Mouse (Mus musculus): ENCODE data around the gene Mgat4a. TPM values are rescaled to one million over a fixed set of nuclear protein-coding genes. Genes with fewer than 3 reads are reported as not detected.
A peak's percentile ranks its signal among the peaks of the same experiment; 100 is the strongest.

The Mgat4a gene
- total and polyA plus RNA-seq, 3 experiments = 22.3 to 23.2 (median 22.9) TPM

DNA sequence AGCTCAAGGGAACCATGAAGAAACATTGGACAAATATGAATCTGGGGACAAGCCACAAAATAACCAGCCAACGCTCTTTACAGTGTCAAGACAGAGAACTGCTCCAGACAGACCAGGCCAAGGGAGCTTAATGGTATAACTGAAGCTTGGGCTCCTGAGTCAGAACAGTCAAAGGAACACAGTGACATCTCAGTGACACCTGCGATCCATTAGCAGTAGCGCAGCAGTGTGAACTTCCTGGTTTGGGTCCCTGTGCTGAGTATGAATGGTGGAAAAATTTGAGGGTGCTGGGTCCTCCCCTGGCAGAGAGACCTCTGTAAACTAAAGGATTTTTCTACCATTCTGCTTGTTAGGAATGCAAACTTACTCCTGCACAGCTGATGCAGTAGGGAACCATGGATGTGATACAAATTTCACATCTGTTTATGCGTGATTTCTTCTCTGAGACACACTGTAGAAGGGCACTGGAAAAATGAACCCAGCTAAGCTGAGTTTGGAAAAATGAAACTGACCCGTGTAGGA, 50.1 kb downstream of the Mgat4a start:
- DNase-seq (ENCODE audit: extremely low read depth) = peak; percentile 86
- Histone ChIP-seq H3K27ac (ENCODE audit: insufficient read depth, low read depth) (peak overlapping the region; percentile 96), H3K9ac (ENCODE audit: insufficient read depth, low read depth) (peak overlapping the region; percentile 67), H3K79me2 (replicated peaks; ENCODE audit: control insufficient read depth, extremely low read depth, insufficient read depth, poor library complexity, severe bottlenecking) (peaks cover 5% of the 10 kb centered on the region), H3K27me3 (replicated peaks) (no peaks in the 10 kb centered on the region), H3K4me2 (ENCODE audit: insufficient read depth, low read depth, poor library complexity, severe bottlenecking) (peak overlapping the region; percentile 78), H3K4me3 (replicated peaks in 1 of 3; ENCODE audit: low read depth in 2 of 3, low read length in 2 of 3, poor library complexity in 1 of 3) (peak overlapping the region in 2 of 3 experiments; percentile 3 to 35), H3K4me1 (ENCODE audit: control insufficient read depth in 1 of 2, insufficient read depth in 2 of 2) (peaks cover 28 to 79% of the 10 kb centered on the region in 2 experiments), H3K36me3 (replicated peaks in 1 of 2; ENCODE audit: control insufficient read depth in 1 of 2, insufficient read depth in 1 of 2, low read length in 1 of 2) (peaks cover 3 to 28% of the 10 kb centered on the region in 2 experiments), H3K9me3 (replicated peaks; ENCODE audit: low read length) (peaks cover 3% of the 10 kb centered on the region)
- in situ Hi-C loops (cut with MboI; ENCODE audit: low pct_ligation_motif_present, low pct_unique_long_range_greater_than_20kb, low sequenced_read_pairs) (loop anchor here (5.0 kb wide), 1 partner anchor 42 kb away; no protein-coding TSS in a partner anchor), dilution Hi-C loops (cut with MboI; ENCODE audit: extremely low pct_ligation_motif_present, extremely low pct_unique_long_range_greater_than_20kb, low sequenced_read_pairs) (no loop called here)
- TF ChIP-seq NELFE (IDR thresholded peaks at IDR 0.05; ENCODE audit: low read depth, low read length) (no peak), ETS1 (conservative IDR thresholded peaks at IDR 0.05; ENCODE audit: low read depth, low read length) (no peak; the same call in 1 of the 2 replicates), MAFK (IDR thresholded peaks at IDR 0.05; ENCODE audit: insufficient replicate concordance, low read length) (no peak), MXI1 (IDR thresholded peaks at IDR 0.05; ENCODE audit: low read depth, low read length) (no peak), SMC3 (IDR thresholded peaks at IDR 0.05; ENCODE audit: low read depth, low read length) (no peak; the same call in 1 of the 2 replicates), ZMIZ1 (IDR thresholded peaks at IDR 0.05; ENCODE audit: low read depth, low read length) (no peak), JUND (conservative IDR thresholded peaks at IDR 0.05; ENCODE audit: low read depth, low read length) (peak; percentile 35; the same call in 1 of the 2 replicates), ZC3H11A (IDR thresholded peaks at IDR 0.05; ENCODE audit: low read depth, low read length) (no peak), USF1 (IDR thresholded peaks at IDR 0.05; ENCODE audit: low read depth, low read length) (no peak), PAX5 (IDR thresholded peaks at IDR 0.05; ENCODE audit: low read length) (no peak), TCF12 (IDR thresholded peaks at IDR 0.05; ENCODE audit: low read depth, low read length) (peak; percentile 69; the same call in 1 of the 2 replicates), IRF4 (IDR thresholded peaks at IDR 0.05; ENCODE audit: low read depth, low read length) (peak; percentile 75), MAX (IDR thresholded peaks at IDR 0.05; ENCODE audit: low read length) (no peak), UBTF (IDR thresholded peaks at IDR 0.05; ENCODE audit: low read depth, low read length) (0 out of 2 replicates have a peak, but pooled peaks have one; percentile 53), POLR2A (IDR thresholded peaks at IDR 0.05; ENCODE audit: low read depth, low read length) (peak; percentile 22; the same call in 1 of the 2 replicates), BHLHE40 (IDR thresholded peaks at IDR 0.05; ENCODE audit: low read depth, low read length) (no peak), USF2 (conservative IDR thresholded peaks at IDR 0.05; ENCODE audit: low read depth, low read length) (no peak), GABPA (IDR thresholded peaks at IDR 0.05; ENCODE audit: insufficient replicate concordance, low read depth, low read length) (no peak), ZKSCAN1 (IDR thresholded peaks at IDR 0.05; ENCODE audit: borderline replicate concordance, low read depth, low read length) (no peak), CTCF (conservative IDR thresholded peaks at IDR 0.05 in 1 of 2, IDR thresholded peaks at IDR 0.05 in 1 of 2; ENCODE audit: low read depth in 2 of 2, low read length in 2 of 2) (no peak), CHD2 (IDR thresholded peaks at IDR 0.05; ENCODE audit: low read length) (no peak), ELF1 (IDR thresholded peaks at IDR 0.05; ENCODE audit: low read depth, low read length) (peak; percentile 87), RCOR1 (conservative IDR thresholded peaks at IDR 0.05; ENCODE audit: low read depth, low read length) (0 out of 2 replicates have a peak, but pooled peaks have one; percentile 52), POLR2AphosphoS2 (IDR thresholded peaks at IDR 0.05; ENCODE audit: low read depth, low read length) (no peak), EP300 (IDR thresholded peaks at IDR 0.05; ENCODE audit: low read length) (peak; percentile 81), KAT2A (IDR thresholded peaks at IDR 0.05; ENCODE audit: insufficient replicate concordance, low read length) (no peak), E2F4 (IDR thresholded peaks at IDR 0.05; ENCODE audit: insufficient replicate concordance, low read depth, low read length) (no peak), MAZ (IDR thresholded peaks at IDR 0.05; ENCODE audit: low read depth, low read length) (no peak), MEF2A (IDR thresholded peaks at IDR 0.05; ENCODE audit: borderline replicate concordance, low read depth, low read length) (no peak), TBP (conservative IDR thresholded peaks at IDR 0.05; ENCODE audit: low read depth, low read length) (no peak; the same call in 1 of the 2 replicates), JUN (IDR thresholded peaks at IDR 0.05; ENCODE audit: insufficient read depth, low read depth, low read length) (no peak; the same call in 1 of the 2 replicates), ZNF384 (IDR thresholded peaks at IDR 0.05; ENCODE audit: low read depth, low read length) (no peak), MYC (IDR thresholded peaks at IDR 0.05; ENCODE audit: low read depth, low read length) (0 out of 2 replicates have a peak, but pooled peaks have one; percentile 44), CHD1 (IDR thresholded peaks at IDR 0.05; ENCODE audit: low read depth, low read length) (no peak), SIN3A (IDR thresholded peaks at IDR 0.05; ENCODE audit: low read length) (no peak), RAD21 (IDR thresholded peaks at IDR 0.05; ENCODE audit: low read depth, low read length) (no peak; the same call in 1 of the 2 replicates), HCFC1 (IDR thresholded peaks at IDR 0.05; ENCODE audit: low read depth, low read length) (no peak), NRF1 (IDR thresholded peaks at IDR 0.05; ENCODE audit: low read depth, low read length) (no peak)
